Mouse (Mus musculus): ENCODE measurements around the gene Plekhg2.

The Plekhg2 gene

GRCm38 (mm10) chr7:28383606-28384005 lies 11.2 kb upstream of the Plekhg2 start:
- in situ Hi-C loops (cut with MboI, MseI) = loop anchor here (10.0 kb wide), 2 partner anchors 209 to 899 kb away; partner anchors contain the start of genes Dyrk1b and Sertad1

- in situ Hi-C loops (cut with MboI, MseI) = loop anchor here (10.0 kb wide), 2 partner anchors 208 to 898 kb away; partner anchors contain the start of genes Dyrk1b and Sertad1
Observed at GRCm38 (mm10) chr7:28382981-28383396, 10.6 kb upstream of the Plekhg2 start.

GRCm38 (mm10) chr7:28382347-28382951 lies 10.1 kb upstream of the Plekhg2 start:
- in situ Hi-C loops (cut with MboI, MseI) = loop anchor here (10.0 kb wide), 2 partner anchors 208 to 898 kb away; partner anchors contain the start of genes Dyrk1b and Sertad1

- in situ Hi-C loops (cut with MboI, MseI) = loop anchor here (10.0 kb wide), 2 partner anchors 207 to 897 kb away; partner anchors contain the start of genes Dyrk1b and Sertad1
Observed at GRCm38 (mm10) chr7:28381938-28382337, 9.5 kb upstream of the Plekhg2 start.

GRCm38 (mm10) chr7:28381017-28381790 lies 8.8 kb upstream of the Plekhg2 start:
- in situ Hi-C loops (cut with MboI, MseI) = loop anchor here (10.0 kb wide), 2 partner anchors 206 to 896 kb away; partner anchors contain the start of genes Dyrk1b and Sertad1

GRCm38 (mm10) chr7:28380237-28381016 lies 8.0 kb upstream of the Plekhg2 start, which contains the start of gene Zfp36:
TSS of gene Zfp36 (minus strand) at chr7:28380253.
- in situ Hi-C loops (cut with MboI, MseI) = loop anchor here (10.0 kb wide), 2 partner anchors 206 to 896 kb away; partner anchors contain the start of genes Dyrk1b and Sertad1

- in situ Hi-C loops (cut with MboI, MseI) = no loop called here
Observed at GRCm38 (mm10) chr7:28378769-28379651, 6.6 kb upstream of the Plekhg2 start.

- in situ Hi-C loops (cut with MboI, MseI) = no loop called here
Observed at GRCm38 (mm10) chr7:28378066-28378690, 5.8 kb upstream of the Plekhg2 start.

GRCm38 (mm10) chr7:28377190-28378065 lies 5.0 kb upstream of the Plekhg2 start:
- in situ Hi-C loops (cut with MboI, MseI) = no loop called here

- in situ Hi-C loops (cut with MboI, MseI) = no loop called here
Observed at GRCm38 (mm10) chr7:28376011-28376771, 3.8 kb upstream of the Plekhg2 start.

- in situ Hi-C loops (cut with MboI, MseI) = no loop called here
Observed at GRCm38 (mm10) chr7:28375176-28375921, 3.0 kb upstream of the Plekhg2 start.

GRCm38 (mm10) chr7:28374647-28375046 lies 2.2 kb upstream of the Plekhg2 start:
- in situ Hi-C loops (cut with MboI, MseI) = no loop called here

GRCm38 (mm10) chr7:28373891-28374495 lies 1.6 kb upstream of the Plekhg2 start:
- in situ Hi-C loops (cut with MboI, MseI) = no loop called here

- in situ Hi-C loops (cut with MboI, MseI) = no loop called here
Observed at GRCm38 (mm10) chr7:28373131-28373581, 757 bp upstream of the Plekhg2 start.

- in situ Hi-C loops (cut with MboI, MseI) = no loop called here
Observed at GRCm38 (mm10) chr7:28371514-28371989, 847 bp downstream of the Plekhg2 start.

GRCm38 (mm10) chr7:28370977-28371513 lies 1.4 kb downstream of the Plekhg2 start:
- in situ Hi-C loops (cut with MboI, MseI) = no loop called here

GRCm38 (mm10) chr7:28370051-28370450 lies 2.3 kb downstream of the Plekhg2 start:
- in situ Hi-C loops (cut with MboI, MseI) = no loop called here

All from regulatory T cell (primary cell).